Mouse (Mus musculus) neural tube, embryonic 14.5 days (tissue): Measurements from ENCODE around the gene Ugt1a6b. TPM values are rescaled to one million over a fixed set of nuclear protein-coding genes. Genes with fewer than 3 reads are reported as not detected.
A peak's percentile ranks its signal among the peaks of the same experiment; 100 is the strongest.
"Not testable (repeated sequence)": the region's sequence is repeated elsewhere in the genome, so short reads cannot be mapped to it uniquely, and the experiment has no call there.

Experiments used
- ATAC-seq: fragments of 200-750 bp; cut with Nextera tagmentation; 2 replicates; pipeline ENCODE4 v1.8.0; 2017; ENCODE audit warnings: low read depth, mild to moderate bottlenecking, moderate TSS enrichment, moderate library complexity
- H3K27ac ChIP-seq: fragments of 300-500 bp; sonication (generic); 2 replicates; pipeline ENCODE4 v1.5.1; 2014; ENCODE audit warnings: low read depth, mild to moderate bottlenecking, control low read depth, low read length, moderate library complexity, mixed read lengths
- H3K27me3 ChIP-seq: fragments of 300-500 bp; sonication (generic); 2 replicates; pipeline ENCODE4 v1.6.1; 2014; ENCODE audit warnings: low read length; ENCODE audit not compliant: control insufficient read depth, insufficient read depth
- H3K36me3 ChIP-seq: fragments of 300-500 bp; sonication (generic); 2 replicates; pipeline ENCODE4 v1.6.1; 2014; ENCODE audit warnings: low read length, mixed read lengths; ENCODE audit not compliant: control insufficient read depth, insufficient read depth
- H3K4me1 ChIP-seq: fragments of 300-500 bp; sonication (generic); 2 replicates; pipeline ENCODE4 v1.6.1; 2014; ENCODE audit warnings: low read length; ENCODE audit not compliant: control insufficient read depth, insufficient read depth
- H3K4me2 ChIP-seq: fragments of 300-500 bp; sonication (generic); 2 replicates; pipeline ENCODE4 v1.6.1; 2014; ENCODE audit warnings: mild to moderate bottlenecking, low read depth, low read length, control low read depth
- H3K4me3 ChIP-seq: fragments of 300-500 bp; sonication (generic); 2 replicates; pipeline ENCODE4 v1.5.1; 2014; ENCODE audit warnings: low read depth, low read length, control low read depth, mixed read lengths
- H3K9ac ChIP-seq: fragments of 300-500 bp; sonication (generic); replicated peaks from 2 replicates; pipeline ENCODE4 v1.6.1; 2014; ENCODE audit warnings: low read depth, mild to moderate bottlenecking, control low read depth, low read length, mixed read lengths
- H3K9me3 ChIP-seq: fragments of 300-500 bp; sonication (generic); 2 replicates; pipeline ENCODE4 v1.6.1; 2016; ENCODE audit warnings: low read length; ENCODE audit not compliant: control insufficient read depth
- WGBS: fragments of 180-500 bp; shearing (Covaris S2); extraction: QIAGEN DNeasy Blood & Tissue Kit; methylation state at CpG from one replicate; pipeline ENCODE4 v1.1.7; 2014; 5-methylcytosine and 5-hydroxymethylcytosine counted together
- polyA plus RNA-seq: library from polyadenylated mRNA; unstranded; fragments of >200 nt; fragmentation: Nextera tagmentation; extraction: Ambion mirVana; gene quantifications from 2 replicates; pipeline ENCODE4 v1.2.1, GENCODE M21; 2014

The Ugt1a6b gene
- polyA plus RNA-seq, 1 experiment from 2014 or later, result not detected

- peak within 1 kb of the TSS; percentile 39; the same call in 1 of the 2 replicates for H3K27ac ChIP-seq
- ATAC-seq, result peak; percentile 54; the same call in 1 of the 2 replicates
- not testable (repeated sequence) for H3K4me2 ChIP-seq, H3K27me3 ChIP-seq, H3K4me1 ChIP-seq, H3K9ac ChIP-seq, H3K4me3 ChIP-seq, H3K9me3 ChIP-seq, H3K36me3 ChIP-seq
- WGBS, result 48% methylated on average over 4 of the region's 5 CpGs
Measured at GRCm38 (mm10) chr1:88134457-88135011, 31.5 kb downstream of the Ugt1a6b start, which contains the start of gene Ugt1a6a. Ugt1a6a (plus strand) TSS chr1:88134809.

- H3K27ac ChIP-seq, H3K9me3 ChIP-seq, H3K9ac ChIP-seq, ATAC-seq, H3K4me2 ChIP-seq, H3K27me3 ChIP-seq, H3K36me3 ChIP-seq, H3K4me1 ChIP-seq, H3K4me3 ChIP-seq: not testable (repeated sequence)
- WGBS, result 91% methylated on average over 5 of the region's 6 CpGs
Measured at GRCm38 (mm10) chr1:88135229-88135904, 32.3 kb downstream of the Ugt1a6b start.

GRCm38 (mm10) chr1:88136646-88137045, 33.6 kb downstream of the Ugt1a6b start:
- no peak overlapping the region for H3K9ac ChIP-seq
- H3K27ac ChIP-seq, result no peak overlapping the region
- no peaks in the 10 kb centered on the region for H3K27me3 ChIP-seq
- no peak overlapping the region for H3K4me2 ChIP-seq
- no peaks in the 10 kb centered on the region for H3K9me3 ChIP-seq
- H3K4me1 ChIP-seq, result no peaks in the 10 kb centered on the region
- 64% methylated on average over 2 of the region's 2 CpGs for WGBS
- H3K4me3 ChIP-seq, result no peak overlapping the region
- H3K36me3 ChIP-seq, result no peaks in the 10 kb centered on the region
- no peak for ATAC-seq

- 92% methylated on average over 3 of the region's 3 CpGs for WGBS
- Histone ChIP-seq H3K27me3 (no peaks in the 10 kb centered on the region), H3K4me1 (no peaks in the 10 kb centered on the region), H3K9me3 (no peaks in the 10 kb centered on the region), H3K9ac (no peak overlapping the region), H3K27ac (no peak overlapping the region), H3K36me3 (no peaks in the 10 kb centered on the region), H3K4me3 (no peak overlapping the region), H3K4me2 (no peak overlapping the region)
- ATAC-seq, result no peak
Measured at GRCm38 (mm10) chr1:88137264-88137663, 34.2 kb downstream of the Ugt1a6b start.

GRCm38 (mm10) chr1:88138145-88138544, 35.1 kb downstream of the Ugt1a6b start:
- H3K4me2 ChIP-seq, result no peak overlapping the region
- H3K4me1 ChIP-seq, result no peaks in the 10 kb centered on the region
- ATAC-seq, result no peak
- no peaks in the 10 kb centered on the region for H3K9me3 ChIP-seq
- H3K27me3 ChIP-seq, result no peaks in the 10 kb centered on the region
- H3K27ac ChIP-seq, result no peak overlapping the region
- H3K9ac ChIP-seq, result no peak overlapping the region
- no peak overlapping the region for H3K4me3 ChIP-seq
- 90% methylated on average over 1 of the region's 1 CpGs for WGBS
- H3K36me3 ChIP-seq, result no peaks in the 10 kb centered on the region

GRCm38 (mm10) chr1:88140492-88140891, 37.4 kb downstream of the Ugt1a6b start:
- not testable (repeated sequence) for H3K9ac ChIP-seq, H3K9me3 ChIP-seq, H3K4me2 ChIP-seq, H3K27ac ChIP-seq, H3K4me3 ChIP-seq, H3K27me3 ChIP-seq, H3K36me3 ChIP-seq, ATAC-seq, H3K4me1 ChIP-seq
- 36% methylated on average over 1 of the region's 1 CpGs for WGBS

- H3K4me1 ChIP-seq, H3K4me2 ChIP-seq, H3K27me3 ChIP-seq, H3K4me3 ChIP-seq, H3K36me3 ChIP-seq, H3K9me3 ChIP-seq, H3K9ac ChIP-seq, H3K27ac ChIP-seq: not testable (repeated sequence)
- ATAC-seq, result peak; percentile 63; the same call in 1 of the 2 replicates
- 2% methylated on average over 5 of the region's 5 CpGs for WGBS
Measured at GRCm38 (mm10) chr1:88143966-88144675, 41.1 kb downstream of the Ugt1a6b start.

- H3K36me3 ChIP-seq, H3K9ac ChIP-seq, H3K27me3 ChIP-seq, H3K27ac ChIP-seq, H3K4me1 ChIP-seq, H3K4me3 ChIP-seq, H3K4me2 ChIP-seq, H3K9me3 ChIP-seq, ATAC-seq: not testable (repeated sequence)
- 75% methylated on average over 2 of the region's 2 CpGs for WGBS
Measured at GRCm38 (mm10) chr1:88145278-88145677, 42.2 kb downstream of the Ugt1a6b start.

GRCm38 (mm10) chr1:88150133-88150532, 47.1 kb downstream of the Ugt1a6b start:
- not testable (repeated sequence) for H3K4me1 ChIP-seq, H3K4me3 ChIP-seq, H3K27me3 ChIP-seq, H3K9me3 ChIP-seq, H3K36me3 ChIP-seq, H3K27ac ChIP-seq, H3K4me2 ChIP-seq, ATAC-seq, H3K9ac ChIP-seq
- 77% methylated on average over 2 of the region's 2 CpGs for WGBS
